Mouse (Mus musculus): ENCODE measurements at regions not wholly inside any gene's neighbourhood (a gene's known extent, or its start where the extent isn't known, plus 50 kb on each side); places are given as distances from the start of the nearest gene placed in this dataset.

- Histone ChIP-seq H3K36me3 (replicated peaks) (no peaks in the 10 kb centered on the region), H3K9me3 (replicated peaks) (no peaks in the 10 kb centered on the region), H3K4me3 (replicated peaks) (no peak overlapping the region), H3K27ac (replicated peaks) (no peak overlapping the region), H3K27me3 (no peaks in the 10 kb centered on the region), H3K9ac (no peak overlapping the region), H3K4me2 (no peak overlapping the region), H3K4me1 (replicated peaks) (no peaks in the 10 kb centered on the region)
- 49% methylated on average over 12 of the region's 12 CpGs for WGBS (ENCODE audit: insufficient replicate concordance)
- no peak for ATAC-seq (ENCODE audit: insufficient read depth)
Measured at GRCm38 (mm10) chr2:92856047-92856446, 58.9 kb upstream of the Syt13 start.

- Histone ChIP-seq H3K4me2 (no peak overlapping the region), H3K27me3 (no peaks in the 10 kb centered on the region), H3K27ac (replicated peaks) (no peak overlapping the region), H3K9ac (no peak overlapping the region), H3K9me3 (replicated peaks) (no peaks in the 10 kb centered on the region), H3K4me3 (replicated peaks) (no peak overlapping the region), H3K36me3 (replicated peaks) (no peaks in the 10 kb centered on the region), H3K4me1 (replicated peaks) (no peaks in the 10 kb centered on the region)
- ATAC-seq (ENCODE audit: insufficient read depth) = no peak
- 64% methylated on average over 8 of the region's 8 CpGs for WGBS (ENCODE audit: insufficient replicate concordance)
Measured at GRCm38 (mm10) chr2:92860502-92861197, 54.2 kb upstream of the Syt13 start.

Data from liver, embryonic 15.5 days (tissue).